Mouse (Mus musculus): ENCODE data around the gene Trmu.
"Not testable (repeated sequence)": the region's sequence is repeated elsewhere in the genome, so short reads cannot be mapped to it uniquely, and the experiment has no call there.

The Trmu gene

DNA sequence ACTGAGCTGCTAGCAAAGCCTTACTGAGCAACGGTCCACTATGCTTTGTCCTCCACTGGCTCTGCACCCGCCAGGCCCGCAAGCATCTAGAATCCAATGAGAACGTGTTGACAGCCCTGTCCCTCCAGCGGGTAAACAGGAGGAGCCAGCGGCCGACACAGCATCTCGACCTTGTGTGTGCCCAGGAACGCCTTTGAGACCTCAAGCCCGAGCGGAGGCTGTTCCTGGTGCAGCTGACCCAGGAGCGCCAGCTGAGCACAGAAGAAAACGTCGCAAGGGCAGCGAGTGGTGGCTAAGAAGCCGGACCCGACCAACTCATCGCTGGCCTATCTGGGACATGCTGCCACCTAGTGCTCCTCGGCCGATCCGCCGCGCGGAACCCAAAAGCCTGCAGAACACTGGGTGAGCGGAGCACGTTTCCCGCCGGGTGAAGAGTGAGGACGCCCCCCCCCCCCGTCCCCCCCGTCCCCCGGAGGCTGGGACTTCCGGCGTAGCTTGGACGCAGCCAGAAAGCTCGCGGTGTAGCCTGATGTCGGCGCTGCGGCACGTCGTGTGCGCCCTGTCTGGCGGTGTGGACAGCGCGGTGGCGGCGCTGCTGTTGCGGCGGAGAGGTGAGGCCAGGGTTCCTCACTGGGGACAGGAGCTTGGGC lies at the start of gene Trmu:
Trmu (plus strand) TSS at position 465 of the 650 bp plus-strand sequence.
- peak; percentile 86 to 89 for DNase-seq (ENCODE audit: low spot score in 2 of 2)

DNA sequence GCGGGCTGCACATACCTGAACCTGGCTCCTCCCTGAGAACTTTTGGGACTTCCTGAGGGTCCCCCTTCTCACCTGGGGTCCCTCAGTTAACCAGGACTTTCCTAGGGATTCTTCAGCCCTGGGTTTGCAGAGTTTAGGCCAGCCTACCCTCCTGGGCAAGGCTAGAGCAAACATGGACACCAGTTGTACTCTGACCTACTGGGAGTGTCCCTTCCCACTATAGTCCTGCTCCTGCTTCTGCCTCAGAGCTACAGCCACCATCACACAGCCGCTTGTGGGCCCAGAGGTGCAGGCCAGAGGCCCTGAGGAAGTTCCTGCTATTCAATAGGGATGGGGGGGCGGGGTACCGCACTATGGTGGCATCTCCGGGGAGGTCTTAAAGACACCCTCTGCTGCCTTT lies 49.6 kb upstream of the Trmu start:
- no peak for DNase-seq (ENCODE audit: low spot score in 2 of 2)

DNA sequence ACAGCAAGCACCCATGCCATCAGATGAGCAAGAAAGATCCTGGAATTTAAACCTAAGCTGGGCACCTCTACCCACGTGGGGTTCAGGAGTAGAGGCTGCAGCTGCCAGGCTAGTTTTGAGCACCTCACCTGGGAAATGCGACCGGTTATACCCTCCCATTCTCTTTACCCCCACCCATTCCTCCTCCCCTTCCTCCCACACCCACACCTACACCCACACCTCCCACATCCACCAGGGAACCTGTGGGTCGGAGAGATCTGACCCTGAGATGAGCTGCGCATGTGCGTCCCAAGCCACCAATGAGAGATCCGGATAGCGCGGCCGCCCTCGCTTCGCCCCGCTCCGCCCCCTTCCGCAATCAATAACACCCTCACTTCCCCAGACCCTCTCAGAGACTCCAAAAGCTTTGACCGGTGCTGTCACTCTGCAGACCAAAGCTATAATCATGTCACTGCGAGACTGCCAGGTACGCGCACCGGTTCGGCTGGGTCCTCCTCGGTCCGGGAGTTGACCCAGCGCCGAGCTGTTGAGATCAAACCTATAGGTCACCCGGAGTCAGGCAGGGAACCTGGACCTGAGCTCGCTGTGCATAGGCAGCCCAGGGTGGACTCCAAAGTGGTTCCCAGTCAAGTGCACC lies 47.0 kb upstream of the Trmu start, which contains the start of gene Ttc38:
Ttc38 (plus strand) TSS at position 353 of the 637 bp plus-strand sequence.
- DNase-seq (ENCODE audit: low spot score in 2 of 2), result peak; percentile 89 to 93

DNA sequence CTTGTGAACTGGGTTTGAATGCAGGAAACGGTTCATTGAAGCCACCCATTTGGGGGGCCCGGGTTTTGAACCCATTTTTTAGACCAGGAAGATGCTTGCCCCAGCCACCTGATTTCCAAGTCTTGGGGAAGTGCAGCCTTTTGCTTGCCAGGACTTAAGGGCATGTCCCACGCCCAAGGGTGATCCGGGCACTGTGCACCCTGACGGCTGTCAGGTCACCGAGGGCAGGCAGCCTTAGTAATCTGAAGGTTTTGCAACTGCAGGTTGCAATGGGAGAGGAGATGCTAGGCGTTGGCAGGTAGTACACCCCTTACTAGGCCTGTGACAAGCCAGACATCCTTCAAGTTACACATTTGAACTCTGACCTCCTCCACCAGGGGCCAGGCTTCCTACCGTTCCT lies 46.5 kb upstream of the Trmu start:
- DNase-seq (ENCODE audit: low spot score in 2 of 2), result no peak

DNA sequence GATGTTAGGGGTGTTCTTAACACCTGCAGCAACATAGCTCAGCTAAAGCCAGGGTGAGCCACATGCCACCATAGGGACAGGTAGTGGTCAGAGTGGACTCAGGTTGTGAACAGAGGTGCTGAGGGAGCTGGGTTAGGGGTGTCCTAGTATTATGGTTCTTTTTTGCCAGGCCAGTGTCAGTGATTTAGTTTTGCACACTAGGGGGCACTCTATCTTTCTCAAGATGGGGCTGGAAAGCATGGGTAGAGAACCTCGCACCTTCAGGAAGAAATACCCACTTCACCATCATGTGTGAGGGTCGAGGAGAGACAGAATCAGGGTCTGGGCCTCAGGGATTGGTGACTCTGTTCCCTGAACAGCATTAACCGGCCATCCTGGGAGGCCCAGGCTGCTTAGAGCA lies 43.8 kb upstream of the Trmu start:
- no peak for DNase-seq (ENCODE audit: low spot score in 2 of 2)

DNA sequence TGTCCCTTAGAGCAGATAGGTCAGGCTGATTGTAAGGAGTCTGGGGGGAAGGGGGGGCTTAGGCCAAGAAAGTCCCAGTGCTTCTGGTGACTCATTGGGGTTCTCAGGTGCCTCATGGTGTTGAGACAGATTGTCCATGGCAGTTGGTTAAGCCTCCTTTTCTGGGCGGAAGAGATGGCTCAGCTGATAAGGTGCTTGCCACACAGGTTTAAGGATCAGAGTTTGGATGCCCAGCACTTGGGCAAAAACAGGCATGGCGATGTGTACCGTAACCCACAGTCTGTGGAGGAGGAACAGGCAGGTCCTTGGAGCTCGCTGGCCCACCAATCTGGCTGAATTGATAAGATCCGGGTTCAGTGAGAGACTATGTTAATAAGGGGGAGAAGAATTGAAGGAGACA lies 42.2 kb upstream of the Trmu start:
- no peak for DNase-seq (ENCODE audit: low spot score in 2 of 2)

DNA sequence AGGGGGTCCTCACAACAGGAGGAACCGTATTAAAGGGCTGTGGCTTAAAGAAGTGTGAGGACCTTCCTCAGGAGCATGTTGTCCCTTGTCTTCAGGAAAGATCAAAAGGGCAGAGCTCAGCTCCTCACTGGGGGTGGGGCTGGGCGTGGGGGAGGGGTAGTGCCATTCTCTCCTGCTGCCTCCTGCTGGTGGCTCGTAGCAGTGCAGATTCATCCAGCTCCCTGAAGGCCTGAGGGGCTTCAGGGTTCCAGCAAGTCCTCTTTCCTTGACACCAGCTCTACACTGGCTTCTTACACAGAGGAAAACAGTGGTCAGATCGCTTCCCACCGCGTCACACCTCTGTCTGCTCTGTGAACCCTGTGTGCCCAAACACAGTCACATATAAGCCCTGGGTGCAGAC lies 38.1 kb upstream of the Trmu start:
- DNase-seq (ENCODE audit: low spot score in 2 of 2), result no peak

DNA sequence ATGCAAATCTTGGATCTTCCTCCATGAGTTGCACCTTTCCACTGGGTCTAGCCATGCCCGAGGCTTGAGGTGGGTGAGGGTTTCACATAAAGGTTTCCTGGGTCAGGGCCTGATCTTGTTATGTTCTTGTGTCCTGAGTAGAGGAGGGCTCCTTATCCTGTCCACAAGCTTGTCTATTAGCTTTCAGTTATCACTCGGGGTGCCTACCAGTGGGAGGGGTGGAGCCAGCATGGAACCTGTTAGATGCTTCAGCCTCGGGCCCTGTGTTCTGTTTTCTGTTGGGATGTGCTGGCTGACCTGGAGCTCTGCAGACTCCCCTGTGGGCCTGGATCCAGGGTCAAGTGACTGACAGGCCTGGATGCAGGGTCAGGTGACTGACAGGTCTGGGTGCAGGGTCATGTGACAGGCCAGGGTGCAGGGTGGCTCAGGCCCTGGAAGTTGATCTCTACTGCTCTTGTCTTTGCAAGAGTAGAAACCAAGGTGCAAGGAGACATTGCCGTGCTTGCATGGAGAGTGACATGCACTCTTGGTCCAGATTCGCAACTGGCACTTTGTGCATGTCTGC lies 37.2 kb upstream of the Trmu start:
- no peak for DNase-seq (ENCODE audit: low spot score in 2 of 2)

DNA sequence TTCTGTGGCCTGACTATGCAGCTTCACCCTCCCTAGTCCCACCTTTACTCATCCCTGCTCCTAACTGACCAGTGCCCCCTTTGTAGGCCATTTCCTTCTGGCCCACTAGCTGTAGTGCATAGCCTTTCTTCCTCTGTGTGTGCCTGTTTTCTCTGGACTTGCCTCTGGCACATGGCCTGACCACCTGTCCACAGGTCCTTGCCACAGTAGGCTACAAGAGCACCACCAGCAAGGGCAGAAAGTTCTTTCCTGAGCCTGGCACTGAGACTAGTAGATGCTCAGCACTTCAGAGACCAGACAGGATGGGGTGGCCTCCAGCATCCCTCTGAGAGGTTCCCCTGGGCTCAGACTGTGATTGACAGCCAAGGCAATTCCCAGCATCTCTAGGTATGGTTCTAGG lies 34.0 kb upstream of the Trmu start:
- DNase-seq (ENCODE audit: low spot score in 2 of 2), result no peak

DNA sequence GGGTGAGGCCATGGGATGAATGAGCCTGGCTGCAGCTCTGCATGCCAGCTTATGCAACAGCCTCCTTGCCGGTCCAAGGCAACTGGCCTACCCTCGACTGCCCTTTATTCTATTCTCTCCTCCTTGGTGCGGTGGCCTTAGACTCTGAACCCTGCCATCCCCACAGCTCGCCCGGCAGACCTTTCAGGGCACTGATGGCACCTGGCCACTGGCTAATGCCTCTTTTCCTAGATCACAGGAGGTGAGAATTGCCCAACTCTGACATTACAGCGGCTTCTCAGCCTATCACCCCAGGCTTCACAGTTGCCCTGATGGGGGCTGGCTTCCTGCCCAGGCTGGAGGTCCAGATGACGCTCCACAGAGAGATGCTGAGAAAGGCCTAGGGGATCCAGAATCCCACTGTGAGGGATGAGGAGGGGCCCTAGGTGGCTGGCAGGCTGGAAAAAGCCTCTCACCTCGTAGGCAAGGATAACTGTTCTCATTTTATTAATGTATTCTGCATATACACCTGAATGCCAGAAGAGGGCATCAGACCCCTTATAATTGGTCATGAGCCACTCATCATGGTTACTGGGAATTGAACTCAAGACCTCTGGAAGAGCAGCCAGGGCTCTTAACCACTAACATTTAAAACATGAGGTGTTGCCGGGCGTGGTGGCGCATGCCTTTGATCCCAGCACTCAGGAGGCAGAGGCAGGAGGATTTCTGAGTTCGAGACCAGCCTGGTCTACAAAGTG lies 27.3 kb upstream of the Trmu start:
- DNase-seq (ENCODE audit: low spot score in 2 of 2), result no peak

DNA sequence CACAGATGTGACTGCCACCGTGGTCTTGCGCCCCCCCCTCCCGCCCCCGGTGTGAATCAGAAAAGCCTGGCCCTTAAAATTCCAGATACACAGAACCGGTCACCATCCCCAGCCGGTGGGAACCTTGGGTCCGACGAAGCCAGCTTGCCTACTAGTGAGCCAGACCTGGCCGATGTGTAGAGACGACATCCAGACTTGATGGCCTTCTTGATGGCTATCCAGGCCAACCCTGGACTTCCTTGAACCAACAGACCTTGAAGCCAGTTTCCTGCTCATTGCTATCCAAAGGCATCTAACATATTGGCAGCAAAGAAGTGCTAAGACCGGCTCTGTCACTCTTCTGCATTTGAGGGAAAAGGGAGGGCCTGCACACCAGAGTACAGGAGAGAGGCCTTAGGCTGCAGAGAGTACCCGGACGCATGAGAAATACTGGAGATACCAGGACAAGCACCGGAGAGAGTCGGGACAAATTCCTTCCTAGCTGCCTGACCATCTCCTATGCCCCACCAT lies 20.1 kb upstream of the Trmu start:
- no peak for DNase-seq (ENCODE audit: low spot score in 2 of 2)

DNA sequence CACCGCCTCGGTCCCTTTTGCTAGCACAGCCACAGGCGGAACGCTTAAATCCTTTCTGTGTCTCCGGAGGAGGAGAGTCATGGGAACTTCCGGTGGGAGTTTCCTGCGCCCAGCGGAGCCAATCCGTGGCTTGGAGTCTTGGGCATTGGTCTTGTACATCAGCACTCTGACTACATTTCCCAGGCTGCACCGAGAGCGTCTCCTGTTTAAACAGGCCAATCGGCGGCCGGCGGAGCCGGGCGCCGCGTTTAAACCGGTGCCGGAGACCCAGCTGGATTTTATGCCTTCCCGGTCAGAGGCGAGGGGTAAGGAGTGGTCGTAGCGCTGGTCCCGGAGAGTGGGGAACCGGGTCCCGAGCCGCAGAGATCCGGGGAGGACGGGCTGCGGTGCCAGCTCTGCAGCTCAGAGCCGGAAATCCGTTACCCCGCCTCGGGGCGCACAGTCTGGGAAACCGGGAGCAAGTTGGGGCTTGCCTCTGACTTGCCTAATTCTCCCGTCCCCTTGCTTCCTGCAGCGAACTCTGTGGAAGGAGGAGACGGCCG lies 19.6 kb upstream of the Trmu start, which contains the start of gene Gtse1:
Gtse1 (plus strand) TSS at position 256 of the 542 bp plus-strand sequence.
- DNase-seq (ENCODE audit: low spot score in 2 of 2), result peak; percentile 95 to 96

DNA sequence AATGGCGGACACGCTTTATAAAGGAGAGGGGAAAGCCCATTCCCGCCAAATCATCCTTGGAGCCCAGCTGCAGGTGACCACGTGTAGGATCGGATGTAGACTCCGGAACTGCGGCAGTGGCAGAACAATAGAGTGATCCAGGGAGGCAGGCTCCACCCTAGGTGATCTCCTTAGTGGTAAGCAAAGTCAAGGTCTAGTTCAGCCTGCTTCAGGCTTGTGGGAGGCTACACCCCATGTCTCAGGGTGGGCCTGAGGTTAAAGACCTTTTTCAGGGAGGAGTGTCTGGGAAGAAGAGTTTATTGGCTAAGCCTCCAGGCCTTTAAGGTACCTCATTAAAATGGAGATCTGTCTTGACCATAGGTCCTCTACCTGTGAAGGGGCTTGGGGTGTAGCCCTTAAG lies 13.2 kb upstream of the Trmu start:
- DNase-seq (ENCODE audit: low spot score in 2 of 2), result not testable (repeated sequence)

DNA sequence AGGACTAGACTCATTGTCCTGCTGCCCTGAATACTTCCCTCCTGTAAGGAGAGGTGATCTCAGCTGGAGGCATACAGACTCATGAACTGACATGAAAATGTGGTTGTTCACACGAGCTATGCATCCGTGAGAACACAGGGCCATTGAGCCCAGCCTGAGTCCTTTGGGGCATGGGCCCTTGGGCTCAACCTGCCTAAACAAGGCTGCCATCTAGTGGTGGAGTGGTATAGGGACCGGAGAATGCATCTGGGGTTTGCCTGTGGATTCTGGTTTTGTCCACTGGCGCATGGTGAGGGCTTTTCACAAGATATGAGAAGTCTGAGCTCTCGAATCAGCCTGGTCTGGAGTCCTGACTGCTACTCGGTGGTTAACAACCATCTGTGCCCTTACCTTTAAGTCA lies 11.4 kb upstream of the Trmu start:
- peak; percentile 40 to 63 for DNase-seq (ENCODE audit: low spot score in 2 of 2)

DNA sequence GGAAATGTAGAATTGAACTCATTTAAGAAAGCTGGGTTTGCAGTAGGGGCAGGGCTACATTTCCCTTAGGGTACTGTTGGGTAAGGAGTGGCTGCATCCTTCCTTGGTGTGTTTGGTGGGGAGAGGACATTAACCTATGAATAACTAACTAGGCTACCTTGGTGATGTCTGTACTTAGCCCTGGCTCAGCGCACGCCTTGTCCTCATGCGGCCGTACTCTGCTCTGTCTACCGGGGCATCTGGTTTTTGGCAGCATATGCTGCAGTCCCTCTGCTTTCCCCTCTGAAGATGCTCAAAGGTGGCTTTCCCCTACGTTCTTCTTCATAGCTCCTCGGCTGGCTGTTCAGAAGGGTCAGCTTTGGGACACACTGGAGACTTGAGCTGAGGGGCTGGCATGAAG lies 1.8 kb upstream of the Trmu start:
- DNase-seq (ENCODE audit: low spot score in 2 of 2), result no peak

DNA sequence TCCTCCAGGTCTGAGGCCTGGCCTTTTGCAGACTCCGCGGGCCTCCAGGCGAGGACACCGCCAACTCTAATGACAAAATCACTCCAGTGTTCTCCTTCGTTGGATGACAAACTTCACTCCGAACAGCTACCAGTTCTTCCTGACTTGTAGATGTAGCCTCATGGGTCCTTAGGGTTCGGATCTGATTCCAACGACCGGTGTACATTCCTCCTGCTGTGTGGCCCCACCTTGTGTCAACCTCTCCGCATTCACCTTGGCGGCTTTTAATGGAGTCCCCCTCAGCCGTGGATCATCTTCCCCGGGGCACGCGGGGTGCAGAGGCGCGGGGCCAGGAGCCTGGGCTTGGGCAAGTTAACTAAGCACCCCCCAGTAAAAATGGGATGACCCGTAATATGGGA lies 385 bp downstream of the Trmu start:
- DNase-seq (ENCODE audit: low spot score in 2 of 2), result no peak

DNA sequence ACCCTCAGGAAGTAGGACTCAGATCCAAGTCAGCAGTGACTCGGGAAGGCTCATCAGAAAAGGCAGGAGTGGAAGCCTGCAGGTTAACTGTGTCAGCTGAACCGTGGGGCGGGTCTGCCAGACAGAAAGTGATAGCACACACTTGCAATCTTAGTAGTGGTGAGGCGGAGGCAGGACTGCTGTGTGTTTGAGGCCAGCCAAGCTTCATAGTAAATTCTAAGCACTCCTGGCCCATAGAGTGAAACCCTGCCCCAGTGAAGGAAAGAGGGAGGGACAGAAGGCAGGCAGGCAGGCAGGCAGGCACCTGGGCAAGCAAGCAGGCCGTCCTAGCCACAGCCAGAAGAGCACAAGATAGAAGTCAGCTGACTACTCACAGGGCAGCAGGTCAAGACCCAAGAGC lies 6.5 kb downstream of the Trmu start:
- no peak for DNase-seq (ENCODE audit: low spot score in 2 of 2)

DNA sequence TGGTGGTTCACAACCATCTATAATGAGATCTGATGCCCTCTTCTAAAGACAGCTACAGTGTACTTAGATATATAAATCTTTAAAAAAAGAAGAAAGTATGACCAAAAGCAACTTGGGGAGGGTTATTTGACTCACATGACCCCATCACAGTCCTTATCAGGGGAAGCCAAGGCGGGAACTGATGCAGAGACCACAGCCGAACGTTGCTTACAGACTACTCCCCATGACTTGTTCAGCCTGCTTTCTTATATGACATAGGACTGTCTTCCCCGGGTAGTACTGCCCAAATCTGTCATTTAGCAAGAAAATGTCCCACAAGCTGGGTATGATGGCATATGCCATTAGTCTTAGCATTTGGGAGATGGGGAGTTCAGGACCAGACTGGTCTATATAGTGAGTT lies 10.1 kb downstream of the Trmu start:
- no peak for DNase-seq (ENCODE audit: low spot score in 2 of 2)

DNA sequence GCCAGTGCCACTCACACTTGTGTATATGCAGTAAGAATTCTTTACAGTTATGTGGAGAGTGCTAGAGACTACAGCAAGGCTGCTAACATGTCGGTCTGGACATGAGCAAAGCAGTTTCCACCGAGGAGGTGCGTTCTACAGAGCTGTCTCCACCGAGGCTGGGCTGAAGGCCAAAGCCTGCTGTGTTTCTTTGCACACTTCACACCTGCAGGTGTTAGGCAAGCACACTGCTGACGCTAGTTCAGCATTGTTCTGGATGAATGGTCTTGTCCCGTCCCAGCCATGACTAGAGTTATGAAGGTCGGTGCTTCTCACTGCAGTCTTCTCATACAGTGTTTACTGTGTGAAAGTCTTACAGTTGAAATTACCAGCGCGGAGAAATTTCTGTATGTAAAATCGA lies 12.9 kb downstream of the Trmu start:
- no peak for DNase-seq (ENCODE audit: low spot score in 2 of 2)

DNA sequence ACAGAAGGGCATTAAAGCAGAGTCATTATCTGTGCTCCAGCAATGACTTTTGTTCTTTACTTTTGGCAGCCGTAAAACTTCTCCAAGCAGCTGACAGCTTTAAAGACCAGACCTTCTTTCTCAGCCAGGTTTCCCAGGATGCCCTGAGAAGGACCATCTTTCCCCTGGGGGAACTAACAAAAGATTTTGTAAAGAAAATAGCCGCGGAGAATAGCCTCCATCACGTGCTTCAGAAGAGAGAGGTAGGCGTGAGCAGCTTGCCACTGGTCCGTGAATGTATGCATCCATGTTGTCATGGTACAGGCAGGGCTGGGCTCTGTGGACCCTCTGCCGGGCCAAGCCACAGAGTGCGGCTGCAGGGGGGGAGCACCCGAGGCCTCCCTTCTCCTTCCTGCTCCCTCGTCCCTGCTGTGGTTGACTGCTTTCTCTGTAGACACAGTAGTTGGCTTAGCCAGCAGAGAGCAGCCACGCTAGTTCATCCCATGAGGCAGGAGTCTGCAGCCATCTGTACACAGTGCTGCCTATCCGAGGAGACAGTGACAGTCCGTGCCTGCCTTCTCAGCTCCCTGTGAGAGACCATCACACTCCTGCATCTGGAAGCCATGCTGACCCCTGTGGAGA lies 13.5 kb downstream of the Trmu start:
- DNase-seq (ENCODE audit: low spot score in 2 of 2), result no peak

DNA sequence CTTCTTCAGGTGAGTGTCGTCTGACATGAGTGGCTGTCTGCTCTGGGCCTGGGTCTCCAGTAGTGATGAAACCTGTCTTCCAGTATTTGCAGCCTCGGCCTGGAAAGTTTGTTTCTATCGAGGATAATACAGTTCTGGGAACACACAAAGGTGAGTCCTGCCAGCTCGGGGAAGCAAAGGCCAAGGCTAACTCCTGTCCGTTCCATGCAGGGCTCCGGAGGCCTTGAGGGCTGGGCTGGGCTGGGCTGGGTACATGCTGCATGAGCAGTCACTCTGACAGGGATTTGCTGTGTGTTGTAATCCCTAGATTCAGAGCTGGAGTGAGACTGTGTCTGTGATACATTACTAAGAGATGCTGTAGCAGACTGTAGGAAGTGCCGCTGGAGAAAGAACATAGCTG lies 14.8 kb downstream of the Trmu start:
- DNase-seq (ENCODE audit: low spot score in 2 of 2), result no peak

DNA sequence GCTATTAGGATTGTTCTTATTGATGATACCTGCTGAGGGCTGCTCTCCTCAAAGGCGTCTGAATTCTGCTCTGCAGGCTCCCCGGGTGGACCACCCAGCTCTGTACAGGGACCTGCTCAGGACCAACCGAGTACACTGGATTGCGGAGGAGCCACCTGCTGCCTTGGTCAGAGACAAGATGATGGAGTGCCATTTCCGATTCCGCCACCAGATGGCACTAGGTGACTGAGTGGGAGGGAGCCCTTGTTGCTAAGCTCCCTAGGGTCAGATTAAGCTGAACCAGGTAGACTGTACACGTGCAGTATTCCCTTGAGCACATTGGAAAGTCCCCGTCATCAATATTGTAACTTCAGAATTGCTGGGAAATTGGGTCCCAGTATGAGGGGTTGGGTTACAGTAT lies 17.2 kb downstream of the Trmu start:
- DNase-seq (ENCODE audit: low spot score in 2 of 2), result peak; percentile 21 to 44
